Mouse (Mus musculus): ENCODE results near the gene Safb2. TPM values are rescaled to one million over a fixed set of nuclear protein-coding genes. Genes with fewer than 3 reads are reported as not detected.
A peak's percentile ranks its signal among the peaks of the same experiment; 100 is the strongest.

Gene Safb2
- polyA plus RNA-seq, 1 experiment: 129 TPM

DNA sequence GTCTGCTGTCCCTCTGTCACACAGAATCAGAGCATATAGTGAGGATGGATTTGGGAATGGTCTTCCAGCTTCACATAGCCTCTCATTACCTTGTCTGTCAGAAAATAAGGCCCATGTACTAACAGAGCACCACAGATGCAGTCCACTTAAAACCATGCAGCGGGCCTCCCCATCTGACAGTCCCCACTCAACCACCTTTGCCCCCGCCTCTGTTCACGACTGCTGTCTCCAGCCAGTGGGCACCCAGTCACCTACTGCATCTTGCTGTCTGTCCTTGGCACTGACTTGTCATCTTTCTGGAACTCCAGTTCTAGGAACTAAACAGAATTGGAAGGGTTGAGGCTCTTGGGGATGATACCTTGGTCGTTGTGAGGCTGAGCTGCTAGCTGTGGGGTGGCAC is 4.5 kb upstream of the Safb2 start:
- Histone ChIP-seq H3K4me1 (peaks cover 79% of the 10 kb centered on the region), H3K36me3 (replicated peaks; ENCODE audit: low read length) (peaks cover 78% of the 10 kb centered on the region), H3K4me3 (replicated peaks) (peak overlapping the region; percentile 15), H3K9me3 (no peaks in the 10 kb centered on the region), H3K27me3 (replicated peaks) (no peaks in the 10 kb centered on the region)
- TF ChIP-seq GATA1 (IDR thresholded peaks at IDR 0.05; ENCODE audit: borderline replicate concordance, low read length) (no peak), FLI1 (IDR thresholded peaks at IDR 0.05; ENCODE audit: low read length) (no peak)

DNA sequence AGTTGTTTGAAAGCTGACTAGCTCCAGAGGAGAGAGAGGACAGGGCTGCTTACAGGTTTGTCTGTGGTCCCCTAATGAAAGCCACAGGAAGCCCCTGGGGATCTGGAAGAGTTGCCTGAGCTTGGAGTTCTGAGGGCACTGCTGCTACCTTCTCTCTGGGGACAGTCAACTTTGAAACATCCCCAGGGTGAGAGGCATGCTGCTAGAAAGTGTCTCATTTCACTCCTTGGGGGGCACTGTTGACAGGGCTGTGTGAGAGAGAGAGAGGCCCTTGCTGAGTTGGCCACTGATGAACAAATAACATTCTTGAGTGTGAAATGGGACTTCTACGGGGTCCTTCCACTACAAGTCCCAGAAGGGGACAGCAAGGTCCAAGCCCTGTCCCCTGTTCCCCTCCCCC is 3.4 kb upstream of the Safb2 start:
- H3K9me3 ChIP-seq: no peaks in the 10 kb centered on the region
- H3K36me3 ChIP-seq (replicated peaks; ENCODE audit: low read length): peaks cover 74% of the 10 kb centered on the region
- H3K4me3 ChIP-seq (replicated peaks): peak overlapping the region; percentile 12
- no peaks in the 10 kb centered on the region for H3K27me3 ChIP-seq (replicated peaks)
- TF ChIP-seq FLI1 (IDR thresholded peaks at IDR 0.05; ENCODE audit: low read length) (no peak), GATA1 (IDR thresholded peaks at IDR 0.05; ENCODE audit: borderline replicate concordance, low read length) (no peak)
- H3K4me1 ChIP-seq: peaks cover 77% of the 10 kb centered on the region

DNA sequence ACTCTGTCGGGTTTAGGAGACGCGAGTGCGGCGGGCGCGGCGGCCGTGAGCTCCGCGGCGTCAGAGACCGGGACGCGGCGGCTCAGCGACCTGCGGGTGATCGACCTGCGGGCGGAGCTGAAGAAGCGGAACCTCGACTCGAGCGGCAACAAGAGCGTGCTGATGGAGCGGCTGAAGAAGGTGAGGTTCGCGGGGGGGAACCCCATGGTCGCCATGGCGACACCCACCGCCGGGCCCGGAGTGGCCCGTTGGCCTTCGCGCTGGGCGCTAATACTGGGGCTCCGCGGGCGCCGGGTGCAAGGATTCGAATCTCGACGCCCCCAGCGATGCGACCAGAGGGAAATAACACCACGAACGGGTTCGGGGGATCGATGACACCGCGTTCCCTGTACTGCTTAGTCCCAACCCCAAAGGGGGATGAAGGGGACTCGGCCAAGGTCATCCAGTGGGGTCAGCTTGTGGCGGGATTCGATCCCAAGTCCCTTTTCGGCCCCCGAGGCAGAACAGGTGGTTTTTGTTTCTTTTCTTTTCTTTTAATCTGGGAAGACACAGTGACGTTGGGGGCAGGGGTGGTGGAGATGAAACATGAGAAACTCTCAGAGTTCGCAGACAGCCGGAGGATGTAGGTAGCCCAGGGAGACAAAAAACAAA is 911 bp upstream of the Safb2 start:
- H3K4me1 ChIP-seq: peaks cover 77% of the 10 kb centered on the region
- peaks cover 74% of the 10 kb centered on the region for H3K36me3 ChIP-seq (replicated peaks; ENCODE audit: low read length)
- TF ChIP-seq FLI1 (IDR thresholded peaks at IDR 0.05; ENCODE audit: low read length): no peak
- TF ChIP-seq GATA1 (IDR thresholded peaks at IDR 0.05; ENCODE audit: borderline replicate concordance, low read length): no peak
- H3K27me3 ChIP-seq (replicated peaks): no peaks in the 10 kb centered on the region
- peak overlapping the region; percentile 99 for H3K4me3 ChIP-seq (replicated peaks)
- H3K9me3 ChIP-seq: no peaks in the 10 kb centered on the region

DNA sequence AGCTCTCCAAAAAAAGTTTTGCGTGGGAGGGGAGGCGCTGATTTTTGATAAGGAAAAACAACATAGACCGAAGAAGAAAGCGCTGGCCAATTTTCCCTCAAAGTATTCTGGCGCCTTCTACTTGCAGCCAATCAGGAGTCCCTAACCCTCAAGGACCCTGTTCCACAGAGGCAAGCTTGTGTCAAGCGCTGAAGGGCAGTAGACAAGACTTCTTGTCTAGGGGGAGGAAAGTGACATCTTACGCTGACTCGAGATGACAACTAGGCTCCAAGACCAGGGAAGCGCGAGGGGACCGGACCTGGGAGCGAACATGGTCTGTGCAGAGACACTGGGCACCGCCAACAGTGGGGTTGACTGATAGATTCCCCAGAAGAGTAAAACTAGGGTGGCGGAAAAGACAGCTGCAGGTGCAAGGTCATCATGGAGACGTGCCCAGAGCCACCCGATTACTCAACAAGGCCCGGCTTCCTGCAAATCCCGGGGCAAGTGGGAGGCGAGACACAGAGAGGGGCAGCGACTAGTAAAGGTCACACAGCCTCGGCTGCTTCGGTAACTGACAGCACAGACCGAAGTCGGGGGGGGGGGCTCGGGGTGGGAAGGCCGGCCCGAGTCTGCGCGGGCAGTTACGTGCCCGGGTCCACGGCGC is 651 bp downstream of the Safb2 start:
- peaks cover 74% of the 10 kb centered on the region for H3K36me3 ChIP-seq (replicated peaks; ENCODE audit: low read length)
- H3K9me3 ChIP-seq: no peaks in the 10 kb centered on the region
- H3K4me3 ChIP-seq (replicated peaks): peak overlapping the region; percentile 99
- peaks cover 74% of the 10 kb centered on the region for H3K4me1 ChIP-seq
- TF ChIP-seq GATA1 (IDR thresholded peaks at IDR 0.05; ENCODE audit: borderline replicate concordance, low read length): no peak
- no peak for TF ChIP-seq FLI1 (IDR thresholded peaks at IDR 0.05; ENCODE audit: low read length)
- no peaks in the 10 kb centered on the region for H3K27me3 ChIP-seq (replicated peaks)

DNA sequence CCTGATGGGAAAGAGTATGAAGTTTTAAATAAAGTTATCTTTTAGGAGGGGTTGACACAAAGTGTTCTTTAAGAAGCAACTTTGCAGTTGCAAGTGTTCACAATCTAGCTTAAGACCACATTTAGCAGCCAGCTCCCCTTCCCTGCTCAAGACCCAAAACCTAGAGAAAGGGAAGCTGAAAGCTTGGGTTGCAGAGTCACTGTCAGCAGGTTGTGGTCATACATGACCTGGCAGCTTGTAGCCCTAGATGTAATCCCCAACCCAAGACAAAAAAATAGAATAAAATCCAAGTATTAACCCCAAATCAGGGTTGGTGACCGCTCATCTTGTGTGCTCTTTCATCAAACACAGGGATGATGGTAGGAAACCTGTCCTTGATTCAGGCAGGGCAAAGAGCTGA is 1.3 kb downstream of the Safb2 start:
- H3K4me1 ChIP-seq: peaks cover 72% of the 10 kb centered on the region
- peak overlapping the region; percentile 99 for H3K4me3 ChIP-seq (replicated peaks)
- TF ChIP-seq GATA1 (IDR thresholded peaks at IDR 0.05; ENCODE audit: borderline replicate concordance, low read length) (no peak), FLI1 (IDR thresholded peaks at IDR 0.05; ENCODE audit: low read length) (no peak)
- H3K36me3 ChIP-seq (replicated peaks; ENCODE audit: low read length): peaks cover 74% of the 10 kb centered on the region
- H3K9me3 ChIP-seq: no peaks in the 10 kb centered on the region
- no peaks in the 10 kb centered on the region for H3K27me3 ChIP-seq (replicated peaks)

DNA sequence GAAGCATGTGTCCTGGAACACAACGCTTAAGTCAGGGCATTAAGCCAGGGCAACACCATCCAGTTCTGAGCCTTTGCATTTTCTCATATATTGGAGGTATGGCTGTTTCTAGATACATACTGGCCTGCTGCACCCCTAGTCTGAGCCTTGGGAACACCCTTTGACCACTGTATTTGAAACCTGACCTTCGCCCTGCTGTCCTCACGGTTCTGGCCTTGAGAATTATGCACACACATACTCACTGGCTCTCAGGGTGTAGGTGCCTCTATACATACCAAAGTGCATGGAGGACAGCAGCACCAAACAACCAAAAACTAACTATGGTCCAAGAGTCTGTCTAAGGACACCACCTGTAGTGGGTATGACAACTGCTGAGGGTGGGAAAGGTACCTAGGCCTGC is 11.4 kb downstream of the Safb2 start:
- H3K9me3 ChIP-seq: no peaks in the 10 kb centered on the region
- no peak overlapping the region for H3K4me3 ChIP-seq (replicated peaks)
- H3K27me3 ChIP-seq (replicated peaks): no peaks in the 10 kb centered on the region
- peaks cover 60% of the 10 kb centered on the region for H3K4me1 ChIP-seq
- TF ChIP-seq GATA1 (IDR thresholded peaks at IDR 0.05; ENCODE audit: borderline replicate concordance, low read length): no peak
- no peak for TF ChIP-seq FLI1 (IDR thresholded peaks at IDR 0.05; ENCODE audit: low read length)
- H3K36me3 ChIP-seq (replicated peaks; ENCODE audit: low read length): peaks cover 96% of the 10 kb centered on the region

DNA sequence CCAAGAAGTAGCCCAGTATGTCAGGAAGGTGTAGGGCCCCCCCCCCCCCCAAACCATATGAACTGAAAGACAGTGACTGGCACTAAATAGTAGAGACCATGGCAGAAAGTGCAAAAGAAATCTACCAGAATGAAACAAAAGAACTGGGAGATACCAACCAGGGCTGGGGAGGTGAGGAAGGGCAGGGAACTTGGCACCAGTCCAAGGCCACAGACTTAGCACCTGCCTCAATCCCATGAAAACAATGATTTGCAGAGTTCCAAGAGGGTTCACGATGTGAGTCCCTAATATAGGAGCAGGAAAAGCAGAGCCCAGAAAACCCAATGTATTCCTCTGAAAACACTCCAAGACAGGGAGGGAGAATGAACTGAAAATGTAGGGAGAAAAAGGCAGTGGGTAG is 12.2 kb downstream of the Safb2 start:
- peaks cover 96% of the 10 kb centered on the region for H3K36me3 ChIP-seq (replicated peaks; ENCODE audit: low read length)
- no peaks in the 10 kb centered on the region for H3K9me3 ChIP-seq
- H3K4me3 ChIP-seq (replicated peaks): no peak overlapping the region
- H3K27me3 ChIP-seq (replicated peaks): no peaks in the 10 kb centered on the region
- peaks cover 60% of the 10 kb centered on the region for H3K4me1 ChIP-seq
- TF ChIP-seq GATA1 (IDR thresholded peaks at IDR 0.05; ENCODE audit: borderline replicate concordance, low read length) (no peak), FLI1 (IDR thresholded peaks at IDR 0.05; ENCODE audit: low read length) (no peak)

DNA sequence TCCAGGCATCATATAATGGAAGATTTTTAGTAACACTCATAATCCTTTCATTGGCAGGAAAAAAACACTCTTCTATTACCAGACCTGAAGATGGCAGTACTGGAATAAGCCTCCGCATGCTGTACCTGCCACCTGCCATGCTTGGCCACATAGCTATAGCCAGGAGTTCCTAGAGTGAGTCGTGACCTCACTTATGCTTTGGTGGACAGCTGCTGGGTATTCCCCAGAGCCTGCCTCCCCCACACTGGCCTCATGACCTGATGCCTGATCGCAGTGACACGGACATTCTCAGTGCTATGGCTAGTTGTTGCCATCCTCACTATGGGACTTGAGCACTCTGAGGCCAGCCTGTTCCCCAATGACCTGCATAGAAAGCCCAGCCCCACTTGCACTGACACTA is 14.1 kb downstream of the Safb2 start:
- no peak overlapping the region for H3K4me3 ChIP-seq (replicated peaks)
- H3K9me3 ChIP-seq: no peaks in the 10 kb centered on the region
- peaks cover 65% of the 10 kb centered on the region for H3K4me1 ChIP-seq
- H3K27me3 ChIP-seq (replicated peaks): no peaks in the 10 kb centered on the region
- H3K36me3 ChIP-seq (replicated peaks; ENCODE audit: low read length): peaks cover 99% of the 10 kb centered on the region
- TF ChIP-seq FLI1 (IDR thresholded peaks at IDR 0.05; ENCODE audit: low read length) (no peak), GATA1 (IDR thresholded peaks at IDR 0.05; ENCODE audit: borderline replicate concordance, low read length) (no peak)

DNA sequence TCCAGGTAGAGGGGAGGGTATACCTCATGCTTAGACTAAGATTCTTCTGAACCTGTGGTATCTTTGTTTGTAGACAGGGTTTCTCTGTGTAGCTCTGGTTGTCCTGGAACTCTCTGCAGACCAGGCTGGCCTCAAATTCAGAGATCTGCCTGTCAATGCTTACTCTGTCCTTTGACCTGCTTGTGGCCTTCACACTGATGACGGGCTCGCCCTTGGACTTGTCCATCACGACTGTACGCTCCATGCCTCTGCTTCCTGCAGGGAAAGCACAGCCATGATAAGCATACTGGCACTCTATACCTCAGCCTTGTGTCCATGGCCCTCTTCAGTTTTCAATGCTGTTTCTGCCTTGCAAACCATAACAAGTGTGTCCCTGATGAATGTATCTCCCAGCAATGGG is 17.0 kb downstream of the Safb2 start:
- no peaks in the 10 kb centered on the region for H3K27me3 ChIP-seq (replicated peaks)
- no peaks in the 10 kb centered on the region for H3K9me3 ChIP-seq
- no peak for TF ChIP-seq FLI1 (IDR thresholded peaks at IDR 0.05; ENCODE audit: low read length)
- TF ChIP-seq GATA1 (IDR thresholded peaks at IDR 0.05; ENCODE audit: borderline replicate concordance, low read length): no peak
- H3K4me3 ChIP-seq (replicated peaks): no peak overlapping the region
- H3K36me3 ChIP-seq (replicated peaks; ENCODE audit: low read length): peaks cover 100% of the 10 kb centered on the region
- peaks cover 64% of the 10 kb centered on the region for H3K4me1 ChIP-seq

DNA sequence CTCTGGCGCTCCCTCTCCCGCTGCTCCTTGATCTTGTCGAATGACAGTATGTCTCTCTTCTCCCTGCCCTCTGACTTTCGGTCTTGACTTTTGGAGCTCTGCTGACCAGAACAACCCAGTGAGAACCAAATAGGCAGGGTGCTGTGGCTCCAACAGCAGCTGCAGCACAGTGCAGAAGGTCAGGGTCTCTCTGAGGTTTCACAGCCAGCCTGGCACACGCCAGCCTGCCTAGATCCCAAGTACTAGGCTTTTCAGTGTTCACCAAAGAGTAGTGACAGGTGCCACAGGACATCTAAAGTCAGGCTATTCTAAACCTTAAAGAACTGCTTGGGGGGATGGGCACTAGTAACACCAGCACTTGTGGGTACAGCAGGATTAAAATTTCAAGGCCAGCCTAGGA is 17.5 kb downstream of the Safb2 start:
- peaks cover 68% of the 10 kb centered on the region for H3K4me1 ChIP-seq
- no peak overlapping the region for H3K4me3 ChIP-seq (replicated peaks)
- no peaks in the 10 kb centered on the region for H3K27me3 ChIP-seq (replicated peaks)
- TF ChIP-seq FLI1 (IDR thresholded peaks at IDR 0.05; ENCODE audit: low read length) (no peak), GATA1 (IDR thresholded peaks at IDR 0.05; ENCODE audit: borderline replicate concordance, low read length) (no peak)
- H3K36me3 ChIP-seq (replicated peaks; ENCODE audit: low read length): peaks cover 100% of the 10 kb centered on the region
- no peaks in the 10 kb centered on the region for H3K9me3 ChIP-seq

All from megakaryocyte, embryonic 14.5 days (primary cell).